Mouse (Mus musculus): ENCODE measurements at regions not wholly inside any gene's neighbourhood (a gene's known extent, or its start where the extent isn't known, plus 50 kb on each side); places are given as distances from the start of the nearest gene placed in this dataset.

GRCm38 (mm10) chr6:51052451-51052921, 380.0 kb upstream of the Nfe2l3 start:
- DNase-seq (ENCODE audit: low spot score in 2 of 2), result no peak

- peak in 1 of 2 experiments; percentile 10 for DNase-seq (ENCODE audit: low spot score in 2 of 2)
Measured at GRCm38 (mm10) chr6:51057229-51057628, 375.2 kb upstream of the Nfe2l3 start.

- DNase-seq (ENCODE audit: low spot score in 2 of 2), result no peak
Measured at GRCm38 (mm10) chr6:51059923-51060847, 372.3 kb upstream of the Nfe2l3 start.

GRCm38 (mm10) chr6:51060848-51061535, 371.5 kb upstream of the Nfe2l3 start:
- no peak for DNase-seq (ENCODE audit: low spot score in 2 of 2)

- no peak for DNase-seq (ENCODE audit: low spot score in 2 of 2)
Measured at GRCm38 (mm10) chr6:51065156-51065555, 367.3 kb upstream of the Nfe2l3 start.

DNA sequence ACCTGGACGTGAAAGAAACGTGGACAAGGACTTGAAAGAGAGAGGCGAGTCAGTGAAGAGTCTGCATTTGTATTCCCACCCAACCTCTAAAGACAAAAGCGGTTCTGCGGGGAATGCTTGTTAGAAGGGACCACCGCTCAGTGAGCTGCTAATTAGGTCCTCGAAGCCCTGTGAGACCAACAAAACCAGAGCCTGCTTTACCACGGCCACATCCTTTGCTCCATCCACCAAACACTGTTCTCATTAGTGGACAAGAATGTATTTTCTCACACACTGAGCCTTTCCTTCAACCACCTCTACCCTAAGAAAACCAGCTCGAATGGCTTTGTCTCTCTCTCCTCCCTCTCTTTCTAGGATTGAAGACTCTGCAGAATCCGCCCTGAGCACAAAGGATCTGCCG, 365.1 kb upstream of the Nfe2l3 start:
- DNase-seq (ENCODE audit: low spot score in 2 of 2), result no peak

- DNase-seq (ENCODE audit: low spot score in 2 of 2), result no peak
Measured at GRCm38 (mm10) chr6:51069945-51070344, 362.5 kb upstream of the Nfe2l3 start.

DNA sequence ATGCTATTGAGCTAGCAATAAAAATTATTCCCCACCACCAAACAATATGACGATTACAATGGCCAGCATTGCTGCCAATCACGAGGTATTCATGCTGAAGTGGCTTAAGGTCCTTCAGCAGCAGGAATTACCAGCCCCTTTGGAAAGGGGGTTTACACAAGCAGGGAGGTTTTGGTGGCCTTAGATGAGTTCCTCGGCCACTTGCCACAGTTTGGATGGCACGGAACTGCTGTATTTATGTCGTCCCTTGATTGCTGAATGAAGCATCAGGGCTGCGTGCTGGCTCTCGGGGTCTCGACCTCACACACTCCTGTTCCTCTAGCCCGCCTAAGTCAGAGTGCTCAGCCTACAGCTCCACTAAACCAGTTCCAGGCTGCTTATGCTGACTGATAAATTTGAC, 361.2 kb upstream of the Nfe2l3 start:
- no peak for DNase-seq (ENCODE audit: low spot score in 2 of 2)

DNA sequence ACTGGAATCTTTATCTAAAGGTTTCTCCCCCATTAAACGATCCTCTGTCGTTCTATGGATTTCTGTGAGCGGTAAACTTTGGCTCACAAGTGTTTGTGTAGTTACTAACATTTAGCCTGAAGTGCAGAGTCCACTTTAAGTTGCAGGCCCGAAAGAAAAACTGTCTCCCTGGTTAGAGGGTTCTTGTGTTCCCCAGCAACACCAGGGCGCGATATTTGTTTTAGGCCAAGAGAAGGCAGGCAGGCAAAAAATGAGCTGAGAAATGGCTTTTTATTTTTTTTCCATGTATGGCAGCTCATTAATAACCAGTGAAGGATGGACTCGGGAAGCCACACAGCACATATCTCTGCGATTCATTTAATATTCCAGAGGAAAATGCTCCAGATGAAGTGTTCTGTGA, 357.4 kb upstream of the Nfe2l3 start:
- no peak for DNase-seq (ENCODE audit: low spot score in 2 of 2)

DNA sequence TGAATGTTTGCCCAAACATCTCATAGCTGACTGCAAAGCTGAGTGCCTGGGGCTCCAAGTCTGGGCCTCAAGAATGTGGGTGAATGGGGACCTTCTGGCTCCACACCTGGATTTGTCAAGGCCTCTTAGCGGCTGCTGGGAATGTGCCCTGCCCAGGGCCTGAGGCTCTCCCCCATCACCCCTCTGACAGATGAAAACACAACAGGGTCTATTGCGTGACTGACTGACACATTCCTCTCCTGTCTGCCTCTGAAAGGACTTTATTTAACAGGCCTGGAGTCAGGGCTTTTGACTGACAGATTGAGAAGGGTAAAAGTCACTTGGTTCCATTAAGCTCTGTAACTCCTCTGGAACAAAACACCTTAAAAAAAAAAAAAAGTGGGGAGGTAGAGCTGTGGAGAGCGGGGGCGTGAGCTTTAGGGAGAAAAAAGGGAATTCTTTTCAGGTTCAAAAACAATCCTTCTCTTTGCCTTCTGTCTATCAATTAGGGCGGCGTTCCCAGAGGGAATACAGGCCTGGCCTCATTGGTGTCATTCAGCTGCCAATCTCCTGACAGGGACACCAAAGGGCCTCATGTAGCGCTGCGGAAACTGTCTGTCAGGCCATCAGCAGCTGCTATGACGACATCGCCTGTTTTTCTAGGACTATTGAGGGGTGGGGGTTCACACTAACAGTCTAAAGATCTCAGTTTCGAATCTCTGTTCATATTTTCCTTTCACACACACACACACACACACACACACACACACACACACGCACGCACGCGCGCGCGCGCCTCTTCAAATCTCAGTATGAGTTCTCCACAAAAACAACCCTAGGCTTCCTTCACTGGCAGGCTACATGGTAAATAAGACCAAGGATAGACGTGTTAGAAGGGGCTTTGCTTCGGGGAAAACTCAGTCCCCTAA, 355.4 kb upstream of the Nfe2l3 start:
- DNase-seq (ENCODE audit: low spot score in 2 of 2), result no peak

DNA sequence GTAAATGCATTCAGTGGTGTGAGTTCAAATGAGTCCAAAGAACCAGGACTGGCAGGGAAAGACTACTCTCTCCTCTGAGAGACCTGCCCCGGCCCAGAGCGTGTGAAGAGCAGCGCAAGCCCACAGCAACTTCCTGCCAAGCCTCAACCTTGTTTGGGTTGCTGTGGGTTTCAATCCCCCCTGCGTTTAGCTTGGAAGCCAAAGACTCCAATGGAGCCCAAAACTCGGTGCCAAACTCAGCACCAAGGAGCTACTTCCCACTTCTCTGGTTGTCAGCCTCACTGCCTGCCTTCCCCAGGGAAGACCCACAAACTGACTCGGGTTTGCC, 354.7 kb upstream of the Nfe2l3 start:
- DNase-seq (ENCODE audit: low spot score in 2 of 2), result no peak

- DNase-seq (ENCODE audit: low spot score in 2 of 2), result no peak
Measured at GRCm38 (mm10) chr6:51078353-51078966, 354.0 kb upstream of the Nfe2l3 start.

GRCm38 (mm10) chr6:51078967-51079355, 353.5 kb upstream of the Nfe2l3 start:
- DNase-seq (ENCODE audit: low spot score in 2 of 2), result no peak

DNA sequence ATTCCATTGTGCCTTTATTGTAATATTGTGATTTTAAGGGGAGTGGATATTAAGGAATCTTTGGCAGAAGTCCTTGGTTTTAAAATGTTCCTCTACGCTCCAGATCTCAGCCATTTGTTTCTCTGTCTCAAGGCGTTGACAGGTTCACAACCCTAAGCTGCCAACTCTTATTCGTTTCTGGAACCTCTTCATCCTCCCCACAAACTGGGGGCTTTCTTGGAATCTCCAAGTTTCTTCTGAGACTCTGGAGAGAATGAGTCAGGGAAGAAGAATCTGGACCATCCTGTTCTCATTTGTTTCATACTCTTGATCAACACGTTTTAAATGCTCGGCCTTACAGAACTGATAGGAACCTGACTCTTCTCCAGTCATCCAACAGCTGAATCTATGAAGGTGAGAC, 351.4 kb upstream of the Nfe2l3 start:
- no peak for DNase-seq (ENCODE audit: low spot score in 2 of 2)

- DNase-seq (ENCODE audit: low spot score in 2 of 2), result no peak
Measured at GRCm38 (mm10) chr6:51084656-51085055, 347.8 kb upstream of the Nfe2l3 start.

GRCm38 (mm10) chr6:51085547-51085946, 346.9 kb upstream of the Nfe2l3 start:
- DNase-seq (ENCODE audit: low spot score in 2 of 2), result no peak

DNA sequence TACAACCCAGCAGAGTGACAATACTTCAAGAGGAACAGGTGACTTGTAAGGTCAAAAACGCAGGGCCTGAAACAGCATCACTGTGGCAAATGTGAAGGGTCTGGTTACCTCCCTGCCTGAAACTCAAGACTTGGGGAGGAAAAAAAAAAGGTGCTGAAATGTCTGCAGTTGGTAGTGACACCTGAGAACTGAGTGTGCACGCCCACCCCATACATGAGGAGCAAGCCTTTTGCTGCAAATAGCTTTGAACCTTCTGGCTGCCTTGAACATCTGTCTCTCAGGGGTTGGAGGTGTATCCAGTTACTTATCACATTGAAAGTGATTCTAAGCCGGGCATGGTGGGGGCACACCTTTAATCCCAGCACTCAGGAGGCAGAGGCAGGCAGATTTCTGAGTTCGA, 346.1 kb upstream of the Nfe2l3 start:
- DNase-seq (ENCODE audit: low spot score in 2 of 2), result no peak

DNA sequence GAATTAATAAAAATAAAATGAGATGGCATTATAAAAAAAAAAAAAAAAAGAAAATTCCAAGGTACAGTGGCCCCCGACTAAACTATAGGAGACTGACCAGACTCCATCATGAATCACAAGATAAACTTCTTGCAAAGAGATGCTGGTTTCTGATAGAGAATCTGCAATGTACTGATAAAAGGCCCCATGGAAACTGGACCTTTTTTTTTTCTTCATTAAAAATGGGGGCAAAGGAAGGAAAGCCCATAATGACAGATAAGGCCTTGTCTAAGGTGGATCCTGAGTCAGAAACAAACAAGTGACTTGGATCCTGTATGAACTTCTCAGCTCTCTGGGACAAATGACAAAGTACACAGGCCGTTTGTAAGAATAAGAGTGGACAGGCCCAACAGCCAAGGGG, 344.7 kb upstream of the Nfe2l3 start:
- no peak for DNase-seq (ENCODE audit: low spot score in 2 of 2)

GRCm38 (mm10) chr6:51088641-51089372, 343.7 kb upstream of the Nfe2l3 start:
- no peak for DNase-seq (ENCODE audit: low spot score in 2 of 2)

- DNase-seq (ENCODE audit: low spot score in 2 of 2), result no peak
Measured at GRCm38 (mm10) chr6:51093196-51093595, 339.3 kb upstream of the Nfe2l3 start.

GRCm38 (mm10) chr6:51094304-51094703, 338.2 kb upstream of the Nfe2l3 start:
- DNase-seq (ENCODE audit: low spot score in 2 of 2), result no peak
